Mouse (Mus musculus) liver, embryonic 11.5 days (tissue): ENCODE measurements around the gene Fgfr4. TPM values are rescaled to one million over a fixed set of nuclear protein-coding genes. Genes with fewer than 3 reads are reported as not detected.

ENCODE experiments used
- ATAC-seq: fragments of 200-750 bp; cut with Nextera tagmentation; replicated peaks from 2 replicates; pipeline ENCODE4 v1.8.0; 2017; ENCODE audit warnings: moderate number of reproducible peaks, mild to moderate bottlenecking, moderate TSS enrichment, moderate library complexity; ENCODE audit not compliant: low FRiP score
- DNase-seq: peaks from one replicate; pipeline ENCODE4 v3.0.0-alpha.2; 2017; ENCODE audit warnings: low spot score
- H3K27ac ChIP-seq: fragments of 300-500 bp; sonication (generic); 2 replicates; pipeline ENCODE4 v1.5.1; 2014; ENCODE audit warnings: mild to moderate bottlenecking, low read depth, low read length, control low read depth
- H3K27me3 ChIP-seq: fragments of 300-500 bp; sonication (generic); replicated peaks from 2 replicates; pipeline ENCODE4 v1.6.1; 2014; ENCODE audit warnings: low read length, mixed read lengths; ENCODE audit not compliant: control insufficient read depth, insufficient read depth
- H3K36me3 ChIP-seq: fragments of 300-500 bp; sonication (generic); 2 replicates; pipeline ENCODE4 v1.6.1; 2014; ENCODE audit warnings: mild to moderate bottlenecking, low read length, moderate library complexity, mixed read lengths; ENCODE audit not compliant: control insufficient read depth, insufficient read depth
- H3K4me1 ChIP-seq: fragments of 300-500 bp; sonication (generic); replicated peaks from 2 replicates; pipeline ENCODE4 v1.6.1; 2014; ENCODE audit warnings: low read length, mixed read lengths; ENCODE audit not compliant: control insufficient read depth, insufficient read depth
- H3K4me2 ChIP-seq: fragments of 300-500 bp; sonication (generic); 2 replicates; pipeline ENCODE4 v1.6.1; 2014; ENCODE audit warnings: mild to moderate bottlenecking, control low read depth, moderate library complexity
- H3K4me3 ChIP-seq: fragments of 300-500 bp; sonication (generic); 2 replicates; pipeline ENCODE4 v1.5.1; 2014; ENCODE audit warnings: low read depth, low read length, control low read depth
- H3K9ac ChIP-seq: fragments of 300-500 bp; sonication (generic); 2 replicates; pipeline ENCODE4 v1.6.1; 2014; ENCODE audit warnings: low read depth, low read length, control low read depth
- H3K9me3 ChIP-seq: fragments of 300-500 bp; sonication (generic); 2 replicates; pipeline ENCODE4 v1.6.1; 2016; ENCODE audit warnings: low read length, inconsistent platforms, mixed read lengths; ENCODE audit not compliant: control insufficient read depth
- WGBS: fragments of 180-500 bp; shearing (Covaris S2); extraction: QIAGEN DNeasy Blood & Tissue Kit; methylation state at CpG from one replicate; pipeline ENCODE4 v1.1.7; 2014; 5-methylcytosine and 5-hydroxymethylcytosine counted together
- polyA plus RNA-seq: library from polyadenylated mRNA; unstranded; fragments of >200 nt; fragmentation: Nextera tagmentation; extraction: Ambion mirVana; gene quantifications from 2 replicates; pipeline ENCODE4 v1.2.1, GENCODE M21; 2014

The Fgfr4 gene
- polyA plus RNA-seq, result 6.8 and 8.0 TPM in 2 replicates

DNA sequence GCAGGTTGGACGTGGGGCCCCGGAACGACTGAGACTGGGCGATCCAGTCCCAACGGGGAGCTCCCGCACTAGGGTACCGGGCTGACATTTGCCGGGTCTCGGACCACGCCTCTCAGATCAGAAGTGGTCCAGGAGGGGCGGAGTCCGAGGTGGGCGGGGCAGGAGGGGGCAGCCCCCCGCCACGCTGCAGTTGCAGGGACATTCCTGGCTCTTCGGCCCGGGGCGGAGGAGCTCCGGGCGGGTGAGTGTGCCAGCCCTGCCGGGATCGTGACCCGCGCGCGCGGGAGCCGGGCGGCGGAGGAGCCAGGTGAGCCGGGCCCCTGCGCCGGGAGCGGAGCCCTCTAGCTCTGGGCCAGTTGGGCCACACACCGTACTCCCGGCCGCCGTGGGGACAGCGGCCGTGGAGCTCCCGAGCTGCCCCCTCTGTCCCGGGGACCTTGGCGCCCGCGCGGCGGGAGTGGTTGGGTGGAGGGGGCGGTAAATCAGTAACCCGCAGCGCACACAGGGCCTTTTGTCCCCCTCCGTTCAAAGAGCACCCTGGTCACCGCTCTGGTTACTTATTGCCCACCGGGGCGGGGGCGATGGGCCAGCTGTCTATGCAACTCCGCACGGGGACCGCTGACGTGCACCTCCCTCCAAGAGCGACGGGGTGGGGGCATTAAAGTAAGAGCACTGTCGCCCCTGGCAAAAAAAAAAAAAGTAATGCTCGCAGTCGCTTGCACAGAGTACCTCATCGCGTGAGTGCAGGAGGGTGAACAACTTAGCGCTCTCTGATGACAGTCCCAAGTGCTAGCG lies at the start of gene Fgfr4:
Fgfr4 (plus strand) TSS at position 20 of the 795 bp plus-strand sequence.
- H3K4me1 ChIP-seq, result 0 out of 2 replicates have a peak, but pooled peaks cover 2% of the 10 kb centered on the region
- ATAC-seq (peak; percentile 75), DNase-seq (peak; percentile 76)
- H3K4me2 ChIP-seq, result peak within 1 kb of the TSS; percentile 68
- peaks cover 39% of the 10 kb centered on the region for H3K27me3 ChIP-seq
- no peaks in the 10 kb centered on the region for H3K9me3 ChIP-seq
- H3K27ac ChIP-seq, result peak within 1 kb of the TSS; percentile 80
- peak within 1 kb of the TSS; percentile 52 for H3K4me3 ChIP-seq
- WGBS, result 4% methylated on average over 61 of the region's 68 CpGs
- H3K36me3 ChIP-seq, result no peaks in the 10 kb centered on the region
- no peak within 1 kb of the TSS for H3K9ac ChIP-seq

DNA sequence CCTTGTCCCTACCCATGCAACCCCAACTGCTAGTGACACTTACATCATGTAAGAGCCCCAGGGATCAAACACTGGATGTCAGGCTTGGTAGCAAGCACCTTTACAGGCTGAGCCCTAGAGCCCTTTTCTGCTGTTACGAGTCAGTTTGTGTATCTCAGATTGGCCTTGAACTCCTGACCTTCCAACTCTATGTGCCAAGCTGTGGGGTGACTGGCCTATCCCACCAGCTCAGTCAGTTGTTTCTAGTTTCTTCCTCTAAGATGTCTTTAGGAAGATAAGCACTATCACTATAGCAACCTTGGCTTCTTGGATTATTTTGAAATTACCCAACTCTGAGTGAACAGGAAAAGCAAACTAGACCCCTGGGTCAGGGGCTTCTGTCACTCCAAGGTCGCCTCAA lies 49.1 kb upstream of the Fgfr4 start:
- Histone ChIP-seq H3K4me1 (peaks cover 17% of the 10 kb centered on the region), H3K27ac (no peak overlapping the region)

DNA sequence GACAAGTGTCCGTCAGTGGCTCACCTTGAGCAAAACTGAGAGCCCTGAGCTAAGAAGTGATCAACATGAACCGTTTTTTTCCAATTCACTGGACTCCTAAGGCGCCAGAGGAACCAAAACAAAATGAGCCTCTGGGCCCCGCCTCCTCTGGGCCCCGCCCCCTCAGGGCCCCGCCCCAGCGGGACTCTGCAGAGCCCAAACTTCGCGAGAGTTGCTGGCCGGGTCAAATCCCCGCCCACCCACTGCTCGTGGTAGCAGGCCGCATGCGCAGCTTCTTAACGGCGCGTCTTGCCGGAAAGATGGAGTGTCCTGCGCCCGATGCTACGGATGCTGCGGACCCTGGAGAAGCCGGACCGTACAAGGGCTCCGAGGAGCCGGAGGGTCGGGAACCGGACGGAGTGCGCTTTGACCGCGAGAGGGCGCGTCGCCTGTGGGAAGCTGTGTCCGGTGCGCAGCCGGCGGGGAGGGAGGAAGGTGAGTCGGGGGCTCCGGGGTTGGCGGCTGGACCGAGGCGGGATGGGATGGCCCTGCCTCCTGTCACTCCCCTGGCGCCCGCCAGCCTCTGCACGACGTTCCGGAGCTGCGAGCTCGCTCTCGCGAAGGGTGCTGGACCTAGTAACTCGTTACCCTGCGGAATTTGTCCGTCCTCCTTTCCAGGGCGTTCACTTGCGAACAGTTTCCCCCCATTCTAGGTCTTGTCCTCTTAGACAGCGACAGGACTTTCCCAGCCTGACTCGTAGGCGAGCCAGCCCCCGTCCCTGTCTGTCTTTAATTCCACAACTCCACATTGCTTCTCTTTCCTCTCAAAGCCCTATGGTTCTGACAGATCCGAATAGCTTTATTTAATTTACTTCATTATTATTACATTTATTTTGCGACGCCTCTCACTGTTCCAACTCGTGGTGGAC lies 47.1 kb upstream of the Fgfr4 start, which contains the start of gene Zfp346:
Zfp346 (plus strand) TSS at position 267 of the 908 bp plus-strand sequence.
- Histone ChIP-seq H3K27ac (peak within 1 kb of the TSS; percentile 72), H3K36me3 (peaks cover 9% of the 10 kb centered on the region; the same call in 1 of the 2 replicates), H3K4me3 (peak within 1 kb of the TSS; percentile 81), H3K27me3 (no peaks in the 10 kb centered on the region), H3K4me2 (peak within 1 kb of the TSS; percentile 95), H3K4me1 (peaks cover 10% of the 10 kb centered on the region; the same call in 1 of the 2 replicates), H3K9ac (peak within 1 kb of the TSS; percentile 85), H3K9me3 (no peaks in the 10 kb centered on the region)
- peak; percentile 90 for ATAC-seq
- WGBS, result under 1% methylated on average over 66 of the region's 66 CpGs
- DNase-seq, result peak; percentile 96

More for the DNA sequence above, 49.1 kb upstream of the Fgfr4 start:
- Histone ChIP-seq H3K27me3 (no peaks in the 10 kb centered on the region), H3K9ac (no peak overlapping the region), H3K36me3 (peaks cover 3% of the 10 kb centered on the region; the same call in 1 of the 2 replicates), H3K4me3 (no peak overlapping the region), H3K4me2 (no peak overlapping the region), H3K9me3 (no peaks in the 10 kb centered on the region)
- DNase-seq (no peak), ATAC-seq (no peak)
- WGBS, result 49% methylated on average over 2 of the region's 2 CpGs

DNA sequence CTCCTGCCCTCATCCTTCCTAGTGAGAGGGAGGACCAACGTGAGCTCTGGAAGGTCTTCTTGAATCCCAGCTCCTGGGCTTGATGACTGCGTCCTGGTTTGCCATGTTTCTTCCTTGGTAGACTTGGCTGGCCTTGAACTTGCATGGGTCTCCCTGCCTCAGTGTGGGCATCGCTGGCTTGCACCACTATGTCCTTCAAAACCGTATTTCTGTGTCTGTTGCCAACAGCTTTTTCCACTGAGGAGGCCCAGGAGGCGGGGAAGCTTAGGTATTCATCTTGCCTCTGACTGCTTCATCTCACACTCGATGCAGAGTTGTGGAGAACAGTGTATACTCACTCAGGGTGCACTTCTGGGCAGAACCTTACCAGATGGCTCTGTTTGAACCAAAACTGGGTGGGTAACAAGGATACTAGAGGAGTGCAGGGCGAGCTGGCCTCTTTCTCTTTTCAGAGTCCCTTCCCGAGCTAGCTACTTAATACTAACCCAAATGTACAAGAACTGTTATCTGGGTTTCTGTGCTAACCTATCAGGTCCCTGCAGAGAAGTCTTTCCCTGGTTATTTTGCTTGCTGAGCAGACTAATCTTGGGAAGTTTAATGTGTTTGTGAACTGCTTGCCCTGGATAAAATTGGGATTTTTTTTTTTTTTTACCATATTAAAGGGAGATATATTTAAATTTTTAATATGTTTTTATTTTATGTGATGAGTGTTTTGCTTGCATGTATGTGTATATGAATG lies 46.3 kb upstream of the Fgfr4 start:
- Histone ChIP-seq H3K4me2 (peak overlapping the region; percentile 95), H3K4me1 (peaks cover 10% of the 10 kb centered on the region; the same call in 1 of the 2 replicates), H3K4me3 (peak overlapping the region; percentile 81), H3K27me3 (no peaks in the 10 kb centered on the region), H3K9me3 (no peaks in the 10 kb centered on the region), H3K36me3 (peaks cover 9% of the 10 kb centered on the region; the same call in 1 of the 2 replicates), H3K9ac (peak overlapping the region; percentile 85), H3K27ac (peak overlapping the region; percentile 72)
- WGBS, result 15% methylated on average over 8 of the region's 8 CpGs
- peak; percentile 18; the same call in 1 of the 2 replicates for ATAC-seq
- peak; percentile 49 for DNase-seq

DNA sequence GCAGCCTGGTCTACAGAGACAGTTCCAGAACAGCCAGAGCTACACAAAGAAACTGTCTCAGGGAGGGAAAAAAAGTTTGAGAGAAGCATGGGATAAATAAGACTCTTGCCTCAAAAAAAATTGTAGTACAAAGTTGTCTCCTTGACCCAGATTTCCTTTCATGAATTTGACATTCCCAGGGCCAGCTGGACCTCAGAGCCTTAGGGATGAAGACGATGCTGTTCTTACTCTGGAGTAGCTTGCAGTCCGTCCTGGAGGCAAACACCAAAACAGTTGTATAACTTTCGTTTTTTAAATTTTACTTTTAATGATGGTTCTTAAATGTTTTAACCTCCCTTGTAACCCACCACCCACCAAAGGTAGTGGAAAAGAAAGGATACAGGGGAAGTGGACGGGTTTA lies 45.3 kb upstream of the Fgfr4 start:
- ATAC-seq, result no peak
- WGBS, result 88% methylated on average over 4 of the region's 4 CpGs
- DNase-seq, result no peak
- Histone ChIP-seq H3K4me2 (peak overlapping the region; percentile 95; the same call in 1 of the 2 replicates), H3K9me3 (no peaks in the 10 kb centered on the region), H3K4me1 (peaks cover 10% of the 10 kb centered on the region; the same call in 1 of the 2 replicates), H3K4me3 (no peak overlapping the region), H3K36me3 (peaks cover 9% of the 10 kb centered on the region; the same call in 1 of the 2 replicates), H3K9ac (no peak overlapping the region), H3K27ac (no peak overlapping the region; the same call in 1 of the 2 replicates), H3K27me3 (no peaks in the 10 kb centered on the region)

DNA sequence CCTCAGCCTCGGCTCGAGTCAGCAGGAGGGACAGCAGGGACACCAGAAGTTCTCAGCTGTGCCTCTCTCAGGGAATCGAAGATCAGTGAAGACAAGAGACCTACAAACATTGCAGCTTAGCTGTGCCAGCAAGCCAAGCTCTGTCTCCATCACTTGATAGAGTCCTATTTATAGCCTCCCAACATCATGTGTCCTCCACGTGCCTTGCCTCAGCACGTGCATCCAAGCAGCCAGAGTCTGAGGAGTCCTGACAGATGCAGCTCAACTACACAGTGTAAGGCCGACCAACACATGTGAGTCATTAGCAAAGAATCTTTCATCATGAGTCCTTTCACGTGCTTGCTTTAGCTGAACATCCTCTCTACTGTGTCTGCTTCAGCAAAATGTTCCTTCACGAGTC lies 44.7 kb upstream of the Fgfr4 start:
- ATAC-seq (no peak), DNase-seq (no peak)
- no peak overlapping the region for H3K4me3 ChIP-seq
- WGBS, result 85% methylated on average over 8 of the region's 8 CpGs
- H3K27ac ChIP-seq, result no peak overlapping the region
- no peak overlapping the region for H3K4me2 ChIP-seq
- no peaks in the 10 kb centered on the region for H3K27me3 ChIP-seq
- peaks cover 9% of the 10 kb centered on the region; the same call in 1 of the 2 replicates for H3K36me3 ChIP-seq
- peaks cover 10% of the 10 kb centered on the region; the same call in 1 of the 2 replicates for H3K4me1 ChIP-seq
- H3K9me3 ChIP-seq, result no peaks in the 10 kb centered on the region
- H3K9ac ChIP-seq, result no peak overlapping the region

DNA sequence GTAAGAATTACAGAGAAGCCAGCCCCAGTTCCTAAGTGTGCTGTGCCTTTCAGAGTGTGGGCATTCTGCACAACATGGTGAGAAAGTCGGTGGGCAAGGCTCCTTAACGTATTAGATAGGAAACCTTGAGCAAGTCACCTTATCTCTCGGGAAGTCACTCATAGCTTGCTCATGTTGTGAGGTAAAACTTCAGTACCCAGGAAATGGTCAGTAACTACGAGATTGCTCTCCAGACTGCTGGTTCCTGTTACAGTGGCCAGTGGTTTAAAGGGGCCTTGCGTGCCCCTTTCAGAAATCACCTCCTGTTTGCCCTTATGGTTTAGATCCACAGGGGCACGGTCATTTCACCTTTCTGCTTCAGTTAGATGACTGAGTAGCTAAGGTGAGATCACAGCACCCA lies 38.1 kb upstream of the Fgfr4 start:
- ATAC-seq (no peak), DNase-seq (no peak)
- Histone ChIP-seq H3K27ac (no peak overlapping the region), H3K9ac (no peak overlapping the region), H3K4me3 (no peak overlapping the region), H3K4me1 (no peaks in the 10 kb centered on the region), H3K36me3 (peaks cover 33% of the 10 kb centered on the region), H3K27me3 (no peaks in the 10 kb centered on the region), H3K4me2 (no peak overlapping the region), H3K9me3 (no peaks in the 10 kb centered on the region)
- 54% methylated on average over 6 of the region's 6 CpGs for WGBS

DNA sequence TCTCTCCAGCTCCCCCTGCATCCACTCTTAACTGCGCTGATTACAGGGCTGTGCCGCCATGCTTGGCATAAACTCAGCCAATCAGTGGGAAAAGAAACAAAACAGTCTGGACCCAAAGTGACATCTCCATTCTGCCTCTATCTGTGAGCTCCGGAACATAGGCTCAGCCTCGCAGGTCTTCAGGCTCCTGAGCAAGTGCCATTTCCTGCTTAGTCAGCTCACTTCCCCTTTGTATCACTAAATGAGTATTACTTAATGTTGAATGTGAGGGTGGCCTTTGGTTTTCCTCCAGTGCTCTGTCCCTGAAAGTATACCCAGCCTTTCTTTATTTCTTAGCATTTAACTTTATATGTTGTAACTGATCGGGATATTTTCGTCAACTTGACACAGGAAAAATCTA lies 27.5 kb upstream of the Fgfr4 start:
- Histone ChIP-seq H3K36me3 (peaks cover 12% of the 10 kb centered on the region; the same call in 1 of the 2 replicates), H3K9me3 (no peaks in the 10 kb centered on the region), H3K27ac (no peak overlapping the region), H3K4me3 (no peak overlapping the region), H3K4me1 (no peaks in the 10 kb centered on the region), H3K27me3 (no peaks in the 10 kb centered on the region), H3K4me2 (no peak overlapping the region), H3K9ac (no peak overlapping the region)
- 85% methylated on average over 6 of the region's 6 CpGs for WGBS
- DNase-seq (no peak), ATAC-seq (no peak)
